Mouse (Mus musculus) kidney, embryonic 14.5 days (tissue): ENCODE data around the gene Metrnl. TPM values are rescaled to one million over a fixed set of nuclear protein-coding genes. Genes with fewer than 3 reads are reported as not detected.
A peak's percentile ranks its signal among the peaks of the same experiment; 100 is the strongest.

Experiments used
- ATAC-seq: fragments of 200-750 bp; cut with Nextera tagmentation; 2 replicates; pipeline ENCODE4 v1.8.0; 2017; ENCODE audit warnings: moderate number of reproducible peaks, mild to moderate bottlenecking, moderate TSS enrichment, moderate library complexity; ENCODE audit not compliant: low FRiP score, low TSS enrichment
- H3K27ac ChIP-seq: fragments of 300-500 bp; sonication (generic); 2 replicates; pipeline ENCODE4 v1.5.1; 2014; ENCODE audit warnings: low read depth, mild to moderate bottlenecking, low read length, moderate library complexity, mixed read lengths
- H3K27me3 ChIP-seq: fragments of 300-500 bp; sonication (generic); 2 replicates; pipeline ENCODE4 v1.6.1; 2014; ENCODE audit warnings: mild to moderate bottlenecking, low read length; ENCODE audit not compliant: control insufficient read depth, insufficient read depth
- H3K36me3 ChIP-seq: fragments of 300-500 bp; sonication (generic); 2 replicates; pipeline ENCODE4 v1.6.1; 2014; ENCODE audit warnings: low read length, mixed read lengths; ENCODE audit not compliant: control insufficient read depth, insufficient read depth
- H3K4me1 ChIP-seq: fragments of 300-500 bp; sonication (generic); 2 replicates; pipeline ENCODE4 v1.6.1; 2014; ENCODE audit warnings: low read length, mixed read lengths; ENCODE audit not compliant: control insufficient read depth, insufficient read depth
- H3K4me2 ChIP-seq: fragments of 300-500 bp; sonication (generic); replicated peaks from 2 replicates; pipeline ENCODE4 v1.6.1; 2014; ENCODE audit warnings: low read depth, mild to moderate bottlenecking, low read length
- H3K4me3 ChIP-seq: fragments of 300-500 bp; sonication (generic); 2 replicates; pipeline ENCODE4 v1.5.1; 2014; ENCODE audit warnings: mild to moderate bottlenecking, low read length
- H3K9ac ChIP-seq: fragments of 300-500 bp; sonication (generic); 2 replicates; pipeline ENCODE4 v1.6.1; 2014; ENCODE audit warnings: low read depth, mild to moderate bottlenecking, low read length, moderate library complexity
- H3K9me3 ChIP-seq: fragments of 300-500 bp; sonication (generic); 2 replicates; pipeline ENCODE4 v1.6.1; 2016; ENCODE audit warnings: low read length; ENCODE audit not compliant: control insufficient read depth
- WGBS: fragments of 180-500 bp; shearing (Covaris S2); extraction: QIAGEN DNeasy Blood & Tissue Kit; methylation state at CpG from one replicate; pipeline ENCODE4 v1.1.7; 2014; 5-methylcytosine and 5-hydroxymethylcytosine counted together
- polyA plus RNA-seq: library from polyadenylated mRNA; unstranded; fragments of >200 nt; fragmentation: Nextera tagmentation; extraction: Ambion mirVana; gene quantifications from 2 replicates; pipeline ENCODE4 v1.2.1, GENCODE M21; 2014

Metrnl gene
- 15.6 and 18.3 TPM in 2 replicates for polyA plus RNA-seq

DNA sequence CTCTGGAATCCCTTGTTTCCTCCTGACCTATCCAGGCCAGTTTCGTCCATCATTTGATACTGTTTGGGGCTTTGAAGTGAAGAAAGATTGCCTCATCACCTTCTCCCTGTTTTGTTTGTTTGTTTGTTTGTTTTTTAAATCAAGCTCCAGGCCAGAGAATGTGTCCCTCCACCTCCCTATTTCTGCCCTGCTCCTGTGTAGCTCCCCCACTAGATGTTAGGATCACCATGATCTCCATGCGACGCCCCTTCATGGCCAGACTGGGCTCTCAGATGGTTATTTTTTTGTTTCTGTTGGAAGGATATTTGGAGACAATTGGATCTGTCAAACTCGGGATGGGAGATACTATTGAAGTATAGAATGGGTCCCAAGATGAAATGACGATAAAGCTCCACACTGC is at the start of gene Metrnl:
Gene Metrnl, plus strand, starts transcription at position 301 of the 400 bp plus-strand sequence.
- Histone ChIP-seq H3K4me2 (peak within 1 kb of the TSS; percentile 97), H3K27ac (peak within 1 kb of the TSS; percentile 10; the same call in 1 of the 2 replicates), H3K27me3 (peaks cover 17% of the 10 kb centered on the region), H3K36me3 (no peaks in the 10 kb centered on the region), H3K9ac (peak within 1 kb of the TSS; percentile 72), H3K4me1 (peaks cover 12% of the 10 kb centered on the region; the same call in 1 of the 2 replicates), H3K4me3 (peak within 1 kb of the TSS; percentile 74), H3K9me3 (no peaks in the 10 kb centered on the region)
- no peak for ATAC-seq
- WGBS = 90% methylated on average over 5 of the region's 5 CpGs

DNA sequence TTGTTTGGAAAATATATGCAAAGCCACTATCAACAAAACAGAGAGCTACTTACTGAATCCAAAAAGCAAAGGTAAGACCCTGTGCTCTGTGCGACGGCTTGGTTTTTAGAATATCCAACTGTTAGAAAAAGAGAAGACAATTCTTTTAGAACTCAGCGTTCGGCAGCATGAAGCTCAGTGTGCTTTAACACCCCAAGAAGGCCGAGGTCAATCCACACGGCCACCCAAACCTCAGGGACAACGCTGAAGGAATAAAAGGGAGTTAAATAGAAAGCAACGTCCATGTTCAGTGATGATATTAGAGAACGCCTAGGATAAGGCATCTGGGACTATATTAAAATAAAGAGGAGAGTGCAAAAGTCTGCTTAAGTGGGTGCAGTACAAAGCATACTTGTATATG is 49.8 kb upstream of the Metrnl start:
- Histone ChIP-seq H3K4me3 (no peak overlapping the region), H3K4me2 (no peak overlapping the region), H3K9me3 (no peaks in the 10 kb centered on the region), H3K27me3 (no peaks in the 10 kb centered on the region), H3K4me1 (no peaks in the 10 kb centered on the region), H3K27ac (no peak overlapping the region), H3K36me3 (no peaks in the 10 kb centered on the region; the same call in 1 of the 2 replicates), H3K9ac (no peak overlapping the region)
- 96% methylated on average over 9 of the region's 9 CpGs for WGBS
- no peak for ATAC-seq

DNA sequence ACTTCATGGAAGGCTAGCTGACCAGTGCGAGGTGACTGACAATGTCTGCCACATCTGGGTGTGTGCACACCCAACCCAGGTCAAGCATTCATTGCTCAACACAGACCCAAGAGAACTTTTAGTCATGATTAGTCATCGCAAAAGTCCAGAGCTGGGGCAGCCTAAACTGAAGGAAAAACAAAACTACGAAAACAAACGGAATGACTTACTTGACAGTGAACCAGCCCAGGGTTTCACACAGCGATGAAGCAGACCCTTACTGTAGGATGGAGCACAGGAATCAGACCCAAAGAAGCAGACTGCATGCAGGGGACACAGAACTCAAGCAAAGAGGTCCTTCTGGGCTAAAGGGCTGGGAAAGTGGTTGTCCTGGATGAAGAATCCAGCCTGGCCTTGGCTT is 49.4 kb upstream of the Metrnl start:
- Histone ChIP-seq H3K9ac (no peak overlapping the region), H3K4me1 (no peaks in the 10 kb centered on the region), H3K27me3 (no peaks in the 10 kb centered on the region), H3K36me3 (no peaks in the 10 kb centered on the region), H3K27ac (no peak overlapping the region), H3K9me3 (no peaks in the 10 kb centered on the region), H3K4me3 (no peak overlapping the region), H3K4me2 (no peak overlapping the region)
- 85% methylated on average over 5 of the region's 5 CpGs for WGBS
- no peak for ATAC-seq

DNA sequence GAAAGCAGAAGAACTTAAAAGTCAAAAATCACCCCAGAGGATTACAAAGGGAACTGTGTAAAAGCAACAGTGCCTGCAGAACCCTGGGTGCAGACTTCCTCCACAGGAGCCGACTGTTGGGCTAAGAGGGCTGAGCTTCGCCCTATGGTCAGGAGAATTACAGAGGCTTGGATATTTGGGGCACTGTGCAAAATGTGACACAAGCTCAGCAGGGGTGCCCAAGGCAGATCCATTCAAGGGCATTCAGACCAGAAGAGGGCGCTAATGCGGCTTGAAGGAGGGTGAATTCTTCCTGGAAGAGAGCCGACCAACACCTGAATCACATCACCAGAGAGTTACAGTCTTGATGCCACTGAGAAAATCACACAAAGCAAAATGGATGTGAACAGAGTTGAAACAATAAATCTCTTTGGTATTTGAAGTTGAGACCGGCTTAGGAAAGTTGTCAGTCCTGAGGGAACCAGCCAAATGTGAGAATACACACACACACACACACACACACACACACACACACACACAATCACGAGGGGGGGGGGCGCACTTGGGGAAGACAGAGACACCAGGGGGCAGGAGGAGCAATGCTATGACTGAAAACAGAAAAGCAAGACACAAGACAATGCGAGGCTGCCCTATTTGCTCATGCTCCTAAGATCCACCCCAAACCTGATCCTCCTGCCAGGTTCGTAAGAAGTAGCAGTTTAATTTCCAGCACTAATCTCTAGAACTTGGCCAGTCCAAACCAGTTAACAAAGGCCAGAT is 48.6 kb upstream of the Metrnl start:
- Histone ChIP-seq H3K27ac (no peak overlapping the region), H3K9me3 (no peaks in the 10 kb centered on the region), H3K4me2 (no peak overlapping the region), H3K4me1 (no peaks in the 10 kb centered on the region), H3K9ac (no peak overlapping the region), H3K27me3 (no peaks in the 10 kb centered on the region), H3K4me3 (no peak overlapping the region), H3K36me3 (no peaks in the 10 kb centered on the region)
- 52% methylated on average over 10 of the region's 10 CpGs for WGBS
- ATAC-seq = 0 out of 2 replicates have a peak, but pooled peaks have one; percentile 49

DNA sequence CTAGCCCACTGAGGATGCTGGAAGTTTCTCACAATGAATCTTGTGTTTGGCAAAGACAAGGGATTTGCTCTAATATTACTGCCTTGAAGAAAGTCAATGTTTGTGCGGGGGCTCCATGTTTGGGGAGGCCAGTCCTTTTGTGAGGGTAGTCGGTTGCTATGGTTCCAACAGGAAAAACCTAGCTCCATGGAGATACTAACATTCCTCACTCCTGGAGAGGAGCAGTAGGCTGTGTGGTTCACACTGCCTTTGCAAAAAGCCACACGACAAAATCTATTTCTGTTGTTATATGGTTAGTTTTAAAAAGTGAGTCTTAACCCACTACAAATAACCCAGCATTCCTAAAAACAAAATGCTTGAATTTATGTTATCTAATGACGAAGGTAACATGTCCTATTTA is 47.7 kb upstream of the Metrnl start:
- ATAC-seq = no peak
- 86% methylated on average over 4 of the region's 4 CpGs for WGBS
- H3K27ac ChIP-seq = no peak overlapping the region

DNA sequence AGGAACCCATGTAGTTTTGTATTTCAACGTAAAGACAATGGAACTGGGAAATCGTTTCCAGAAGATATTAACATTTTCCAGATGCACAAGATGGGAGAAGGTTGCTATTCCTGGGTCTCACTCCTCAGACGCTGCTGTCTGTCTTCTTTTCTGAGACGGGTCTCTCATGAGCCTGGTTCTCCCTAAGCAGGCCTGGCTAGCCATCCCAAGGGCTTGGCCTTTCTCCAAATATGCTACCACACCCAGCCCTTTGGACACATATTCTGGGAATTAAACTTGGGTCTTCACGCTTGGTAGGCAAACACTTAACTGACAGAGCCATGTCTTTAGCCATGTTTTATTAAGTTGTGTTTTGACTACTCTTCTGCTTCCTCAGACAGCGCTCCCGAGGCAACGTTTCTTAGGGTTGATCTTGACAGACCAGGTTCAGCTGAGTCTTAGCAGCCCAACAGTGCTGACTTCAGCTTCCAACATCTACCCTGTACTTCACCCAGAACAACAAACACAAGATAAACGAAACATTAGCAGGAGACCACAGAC is 46.9 kb upstream of the Metrnl start:
- Histone ChIP-seq H3K4me2 (no peak overlapping the region), H3K4me1 (no peaks in the 10 kb centered on the region), H3K36me3 (no peaks in the 10 kb centered on the region), H3K9ac (no peak overlapping the region), H3K27ac (no peak overlapping the region), H3K4me3 (no peak overlapping the region), H3K9me3 (no peaks in the 10 kb centered on the region), H3K27me3 (no peaks in the 10 kb centered on the region)
- WGBS = 84% methylated on average over 9 of the region's 9 CpGs
- no peak for ATAC-seq

More for the DNA sequence above, 47.7 kb upstream of the Metrnl start:
- Histone ChIP-seq H3K4me3 (no peak overlapping the region), H3K4me2 (no peak overlapping the region), H3K4me1 (no peaks in the 10 kb centered on the region), H3K9me3 (no peaks in the 10 kb centered on the region), H3K36me3 (no peaks in the 10 kb centered on the region), H3K27me3 (no peaks in the 10 kb centered on the region), H3K9ac (no peak overlapping the region)

DNA sequence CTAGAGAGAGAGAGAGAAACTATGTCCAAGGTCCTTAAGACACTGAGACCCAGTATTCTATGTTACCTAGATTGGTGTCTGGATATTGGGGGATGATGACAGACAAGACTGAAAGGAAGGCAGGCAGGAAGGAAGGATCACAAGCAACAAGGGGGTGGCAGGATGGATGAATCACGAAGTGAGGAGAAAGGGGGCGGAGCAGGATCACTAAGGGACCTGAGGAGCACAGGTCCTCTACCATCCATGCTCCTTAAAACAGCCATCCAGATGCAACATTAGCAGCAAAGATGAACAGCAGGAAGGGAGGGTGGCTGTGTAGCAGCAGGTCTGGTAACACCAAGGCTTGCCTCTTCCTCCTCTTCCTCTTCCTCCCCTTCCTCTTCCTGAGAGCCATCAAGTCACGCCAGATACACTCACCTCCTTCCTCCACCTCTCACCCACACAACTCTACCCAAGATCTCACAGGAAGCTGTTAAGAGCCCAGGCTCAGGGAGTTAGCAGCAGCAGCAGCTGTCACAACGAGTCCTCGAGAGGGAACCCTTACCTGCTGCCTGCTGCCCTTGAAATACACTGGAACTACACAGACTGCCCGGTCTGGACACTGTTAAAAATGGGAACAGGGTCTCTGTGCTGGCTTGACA is 46.1 kb upstream of the Metrnl start:
- Histone ChIP-seq H3K4me3 (no peak overlapping the region), H3K36me3 (no peaks in the 10 kb centered on the region), H3K9ac (no peak overlapping the region), H3K4me2 (no peak overlapping the region), H3K27ac (no peak overlapping the region), H3K4me1 (no peaks in the 10 kb centered on the region), H3K27me3 (no peaks in the 10 kb centered on the region), H3K9me3 (no peaks in the 10 kb centered on the region)
- 71% methylated on average over 6 of the region's 6 CpGs for WGBS
- no peak for ATAC-seq

DNA sequence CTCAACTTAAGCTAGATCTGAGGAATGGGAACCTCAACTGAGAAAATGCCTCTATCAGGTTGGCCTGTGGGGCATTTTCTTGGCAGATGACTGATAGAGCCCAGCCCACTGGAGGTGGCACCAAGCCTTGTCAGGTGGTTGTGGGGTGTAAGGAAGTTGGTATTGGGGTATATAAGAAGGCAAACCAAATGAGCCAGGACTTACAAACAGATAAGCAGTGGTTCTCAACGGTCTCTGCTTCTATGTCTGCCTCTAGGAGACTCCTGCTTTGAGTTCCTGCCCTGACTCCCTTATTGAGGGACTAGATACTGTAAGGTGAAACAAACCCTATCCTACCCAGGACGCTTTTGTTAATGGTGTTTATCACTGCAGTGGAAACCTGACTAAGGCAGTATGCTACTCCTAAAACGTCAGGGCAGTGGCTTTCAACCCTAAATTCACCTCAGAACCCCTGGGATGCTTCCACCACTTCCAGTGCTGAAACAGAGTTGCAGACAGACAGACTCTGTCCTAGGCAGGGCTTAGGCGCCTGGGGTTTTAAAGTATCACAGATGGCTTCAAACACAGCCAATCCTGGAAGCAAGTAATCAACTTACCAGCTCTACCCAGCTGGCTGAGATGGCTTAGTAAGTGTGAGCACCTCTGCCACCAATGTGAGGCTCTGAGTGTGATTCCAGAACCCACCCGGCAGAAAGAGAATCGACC is 45.4 kb upstream of the Metrnl start:
- no peak overlapping the region for H3K27ac ChIP-seq
- no peak overlapping the region for H3K9ac ChIP-seq
- H3K9me3 ChIP-seq = no peaks in the 10 kb centered on the region
- WGBS = 82% methylated on average over 6 of the region's 6 CpGs
- no peaks in the 10 kb centered on the region for H3K4me1 ChIP-seq
- H3K4me2 ChIP-seq = no peak overlapping the region
- H3K27me3 ChIP-seq = no peaks in the 10 kb centered on the region
- no peaks in the 10 kb centered on the region for H3K36me3 ChIP-seq
- no peak overlapping the region for H3K4me3 ChIP-seq
- no peak for ATAC-seq
